Mouse (Mus musculus) heart, embryonic 16.5 days (tissue): ENCODE results near the gene Olfr963. TPM values are rescaled to one million over a fixed set of nuclear protein-coding genes. Genes with fewer than 3 reads are reported as not detected.

Source experiments
- ATAC-seq: fragments of 200-750 bp; cut with Nextera tagmentation; replicated peaks from 2 replicates; pipeline ENCODE4 v1.8.0; 2017; ENCODE audit warnings: moderate number of reproducible peaks; ENCODE audit not compliant: insufficient read depth, low FRiP score; ENCODE audit errors: extremely low read depth
- H3K27ac ChIP-seq: fragments of 300-500 bp; sonication (generic); 2 replicates; pipeline ENCODE4 v1.5.1; 2014; ENCODE audit warnings: mild to moderate bottlenecking, low read length, control low read depth, moderate library complexity
- H3K27me3 ChIP-seq: fragments of 300-500 bp; sonication (generic); 2 replicates; pipeline ENCODE4 v1.6.1; 2014; ENCODE audit warnings: low read length, mixed read lengths; ENCODE audit not compliant: control insufficient read depth, insufficient read depth
- H3K36me3 ChIP-seq: fragments of 300-500 bp; sonication (generic); 2 replicates; pipeline ENCODE4 v1.6.1; 2014; ENCODE audit not compliant: control insufficient read depth, insufficient read depth
- H3K4me1 ChIP-seq: fragments of 300-500 bp; sonication (generic); 2 replicates; pipeline ENCODE4 v1.6.1; 2014; ENCODE audit warnings: low read length, mixed read lengths; ENCODE audit not compliant: control insufficient read depth, insufficient read depth
- H3K4me2 ChIP-seq: fragments of 300-500 bp; sonication (generic); 2 replicates; pipeline ENCODE4 v1.6.1; 2014; ENCODE audit warnings: low read depth, mild to moderate bottlenecking, control low read depth, low read length
- H3K4me3 ChIP-seq: fragments of 300-500 bp; sonication (generic); 2 replicates; pipeline ENCODE4 v1.5.1; 2014; ENCODE audit warnings: mild to moderate bottlenecking, control low read depth, low read length
- H3K9ac ChIP-seq: fragments of 300-500 bp; sonication (generic); 2 replicates; pipeline ENCODE4 v1.6.1; 2014; ENCODE audit warnings: low read length, control low read depth
- H3K9me3 ChIP-seq: fragments of 300-500 bp; sonication (generic); replicated peaks from 2 replicates; pipeline ENCODE4 v1.6.1; 2016; ENCODE audit warnings: low read length; ENCODE audit not compliant: control insufficient read depth
- WGBS: fragments of 180-500 bp; shearing (Covaris S2); extraction: QIAGEN DNeasy Blood & Tissue Kit; methylation state at CpG from one replicate; pipeline ENCODE4 v1.1.7; 2014; 5-methylcytosine and 5-hydroxymethylcytosine counted together
- polyA plus RNA-seq: library from polyadenylated mRNA; unstranded; fragments of >200 nt; fragmentation: Nextera tagmentation; extraction: Ambion mirVana; gene quantifications from 2 replicates; pipeline ENCODE4 v1.2.1, GENCODE M21; 2015

Gene Olfr963
- not detected in 2 replicates for polyA plus RNA-seq

GRCm38 (mm10) chr9:39666905-39667304, at the start of gene Olfr963:
Gene Olfr963 (plus strand): TSS chr9:39667205.
- H3K27me3 ChIP-seq = no peaks in the 10 kb centered on the region
- 84% methylated on average over 1 of the region's 1 CpGs for WGBS

GRCm38 (mm10) chr9:39621073-39621472, 45.9 kb upstream of the Olfr963 start, which contains the start of gene Olfr960:
Gene Olfr960 (plus strand): TSS chr9:39621373.
- Histone ChIP-seq H3K4me1 (no peaks in the 10 kb centered on the region), H3K36me3 (no peaks in the 10 kb centered on the region), H3K9me3 (no peaks in the 10 kb centered on the region), H3K4me3 (no peak within 1 kb of the TSS), H3K4me2 (no peak within 1 kb of the TSS), H3K27ac (no peak within 1 kb of the TSS), H3K9ac (no peak within 1 kb of the TSS), H3K27me3 (no peaks in the 10 kb centered on the region)
- WGBS = 63% methylated on average over 1 of the region's 1 CpGs
- no peak for ATAC-seq

More at GRCm38 (mm10) chr9:39666905-39667304, at the start of gene Olfr963:
- no peaks in the 10 kb centered on the region for H3K4me1 ChIP-seq
- no peak within 1 kb of the TSS for H3K4me3 ChIP-seq
- H3K9me3 ChIP-seq = no peaks in the 10 kb centered on the region; the same call in 1 of the 2 replicates
- H3K27ac ChIP-seq = no peak within 1 kb of the TSS
- H3K36me3 ChIP-seq = no peaks in the 10 kb centered on the region
- no peak within 1 kb of the TSS for H3K9ac ChIP-seq
- ATAC-seq = no peak
- H3K4me2 ChIP-seq = no peak within 1 kb of the TSS

GRCm38 (mm10) chr9:39623783-39624182, 43.2 kb upstream of the Olfr963 start:
- ATAC-seq = no peak
- 77% methylated on average over 3 of the region's 3 CpGs for WGBS
- Histone ChIP-seq H3K27me3 (no peaks in the 10 kb centered on the region), H3K27ac (no peak overlapping the region), H3K9me3 (no peaks in the 10 kb centered on the region), H3K4me3 (no peak overlapping the region), H3K9ac (no peak overlapping the region), H3K36me3 (no peaks in the 10 kb centered on the region), H3K4me1 (no peaks in the 10 kb centered on the region), H3K4me2 (no peak overlapping the region)

- 52% methylated on average over 2 of the region's 2 CpGs for WGBS
- no peak overlapping the region for H3K27ac ChIP-seq
These were observed 42.3 kb upstream of the Olfr963 start for GRCm38 (mm10) chr9:39624711-39625110.

GRCm38 (mm10) chr9:39629069-39629468, 37.9 kb upstream of the Olfr963 start:
- H3K4me1 ChIP-seq = no peaks in the 10 kb centered on the region
- H3K4me3 ChIP-seq = no peak overlapping the region
- WGBS = 76% methylated on average over 2 of the region's 2 CpGs
- no peaks in the 10 kb centered on the region for H3K27me3 ChIP-seq
- no peak overlapping the region for H3K4me2 ChIP-seq
- no peak overlapping the region for H3K9ac ChIP-seq
- no peaks in the 10 kb centered on the region for H3K9me3 ChIP-seq
- no peak overlapping the region for H3K27ac ChIP-seq
- no peaks in the 10 kb centered on the region for H3K36me3 ChIP-seq
- ATAC-seq = no peak

More at GRCm38 (mm10) chr9:39624711-39625110, 42.3 kb upstream of the Olfr963 start:
- no peaks in the 10 kb centered on the region for H3K36me3 ChIP-seq
- no peak overlapping the region for H3K9ac ChIP-seq
- no peak overlapping the region for H3K4me3 ChIP-seq
- H3K4me1 ChIP-seq = no peaks in the 10 kb centered on the region
- no peaks in the 10 kb centered on the region for H3K27me3 ChIP-seq
- ATAC-seq = no peak
- no peak overlapping the region for H3K4me2 ChIP-seq
- no peaks in the 10 kb centered on the region for H3K9me3 ChIP-seq

- no peak overlapping the region for H3K4me2 ChIP-seq
- no peak overlapping the region for H3K4me3 ChIP-seq
- H3K36me3 ChIP-seq = no peaks in the 10 kb centered on the region
- no peak overlapping the region for H3K27ac ChIP-seq
- 25% methylated on average over 4 of the region's 4 CpGs for WGBS
- ATAC-seq = no peak
- H3K4me1 ChIP-seq = no peaks in the 10 kb centered on the region
- H3K27me3 ChIP-seq = no peaks in the 10 kb centered on the region
- H3K9ac ChIP-seq = no peak overlapping the region
- H3K9me3 ChIP-seq = no peaks in the 10 kb centered on the region
These were observed 33.0 kb upstream of the Olfr963 start for GRCm38 (mm10) chr9:39633913-39634594.

GRCm38 (mm10) chr9:39644785-39645184, 22.2 kb upstream of the Olfr963 start, which contains the start of gene Olfr961:
Gene Olfr961 (plus strand): TSS chr9:39645085.
- no peak within 1 kb of the TSS for H3K27ac ChIP-seq
- H3K9ac ChIP-seq = no peak within 1 kb of the TSS
- H3K4me1 ChIP-seq = no peaks in the 10 kb centered on the region
- H3K4me3 ChIP-seq = no peak within 1 kb of the TSS
- H3K4me2 ChIP-seq = no peak within 1 kb of the TSS
- no peaks in the 10 kb centered on the region for H3K27me3 ChIP-seq
- ATAC-seq = no peak
- no peaks in the 10 kb centered on the region for H3K36me3 ChIP-seq
- H3K9me3 ChIP-seq = no peaks in the 10 kb centered on the region

- Histone ChIP-seq H3K9me3 (no peaks in the 10 kb centered on the region), H3K36me3 (no peaks in the 10 kb centered on the region), H3K9ac (no peak overlapping the region), H3K27me3 (no peaks in the 10 kb centered on the region), H3K4me2 (no peak overlapping the region), H3K4me1 (no peaks in the 10 kb centered on the region), H3K4me3 (no peak overlapping the region), H3K27ac (no peak overlapping the region)
- 81% methylated on average over 4 of the region's 4 CpGs for WGBS
- ATAC-seq = no peak
These were observed 19.6 kb upstream of the Olfr963 start for GRCm38 (mm10) chr9:39647382-39647781.

- Histone ChIP-seq H3K36me3 (no peaks in the 10 kb centered on the region), H3K27ac (no peak overlapping the region), H3K4me3 (no peak overlapping the region), H3K4me2 (no peak overlapping the region), H3K4me1 (no peaks in the 10 kb centered on the region), H3K9ac (no peak overlapping the region), H3K9me3 (no peaks in the 10 kb centered on the region), H3K27me3 (no peaks in the 10 kb centered on the region)
- 54% methylated on average over 6 of the region's 6 CpGs for WGBS
- no peak for ATAC-seq
These were observed 12.1 kb upstream of the Olfr963 start for GRCm38 (mm10) chr9:39654756-39655396.
